Mouse (Mus musculus) layer of hippocampus, postnatal 36 days (tissue): ENCODE results near the gene Sun2. TPM values are rescaled to one million over a fixed set of nuclear protein-coding genes. Genes with fewer than 3 reads are reported as not detected.

Experiments used
- DNase-seq, 2 experiments: peaks; one replicate each; pipeline ENCODE4 v3.0.0; 2022
- total RNA-seq, 2 experiments: library from RNA; stranded (reverse); gene quantifications; 2 replicates each; pipeline ENCODE4 v1.2.3; 2021

The Sun2 gene
- total RNA-seq, 2 experiments from 2014 or later, result 25.3 to 31.9 TPM

GRCm38 (mm10) chr15:79720796-79721195 is 21.5 kb downstream of the Sun2 start:
- DNase-seq, result no peak

GRCm38 (mm10) chr15:79720267-79720666 is 22.1 kb downstream of the Sun2 start:
- no peak for DNase-seq

- DNase-seq, result no peak
These were observed 25.6 kb downstream of the Sun2 start for GRCm38 (mm10) chr15:79716710-79717109.

- no peak for DNase-seq
These were observed 26.7 kb downstream of the Sun2 start for GRCm38 (mm10) chr15:79715646-79716045.

- DNase-seq, result no peak
These were observed 34.0 kb downstream of the Sun2 start for GRCm38 (mm10) chr15:79708229-79708822.

GRCm38 (mm10) chr15:79706603-79707214 is 35.6 kb downstream of the Sun2 start:
- no peak for DNase-seq

GRCm38 (mm10) chr15:79697558-79698187 is 44.7 kb downstream of the Sun2 start:
- no peak for DNase-seq

GRCm38 (mm10) chr15:79697011-79697410 is 45.3 kb downstream of the Sun2 start:
- DNase-seq, result peak in 1 of 2 experiments; percentile 12

DNA sequence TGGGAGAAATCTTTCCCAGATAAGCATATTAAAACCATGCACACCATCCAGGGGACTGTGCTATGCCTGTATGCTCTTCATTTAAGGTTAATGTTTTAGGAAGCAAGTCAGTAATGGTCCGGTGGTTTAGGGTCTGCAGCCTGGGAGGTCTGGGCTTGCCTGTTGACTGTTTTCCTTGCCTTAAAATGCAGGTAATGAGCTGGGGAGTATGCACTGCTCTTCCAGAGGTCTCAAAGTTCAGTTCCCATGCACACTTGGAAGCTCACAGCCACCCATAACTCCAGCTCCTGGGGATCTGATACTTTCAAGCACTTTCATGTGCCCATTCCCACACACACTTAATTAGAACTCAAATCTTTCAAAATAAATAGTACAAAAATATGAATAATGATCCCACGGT is 45.8 kb downstream of the Sun2 start:
- DNase-seq, result no peak

DNA sequence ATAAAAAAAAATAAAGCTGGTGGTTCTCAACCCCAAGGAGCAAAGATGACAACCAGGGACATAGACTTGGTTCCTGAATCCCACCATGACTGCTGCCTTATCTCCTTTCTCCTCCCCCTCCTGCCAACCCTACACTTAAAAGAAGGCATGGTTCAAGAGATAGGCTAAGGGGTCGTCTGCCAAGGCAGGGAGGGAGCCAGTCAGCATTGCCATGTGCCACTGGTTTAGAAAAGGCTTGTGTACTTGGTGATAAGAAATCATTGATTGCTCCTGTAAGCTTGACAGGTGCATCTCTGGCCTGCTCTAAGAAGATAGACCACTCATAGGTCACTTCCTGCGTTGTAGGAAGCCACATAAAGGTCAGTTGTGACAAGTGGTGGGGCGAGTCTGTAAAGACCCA is 46.8 kb downstream of the Sun2 start:
- DNase-seq, result no peak

DNA sequence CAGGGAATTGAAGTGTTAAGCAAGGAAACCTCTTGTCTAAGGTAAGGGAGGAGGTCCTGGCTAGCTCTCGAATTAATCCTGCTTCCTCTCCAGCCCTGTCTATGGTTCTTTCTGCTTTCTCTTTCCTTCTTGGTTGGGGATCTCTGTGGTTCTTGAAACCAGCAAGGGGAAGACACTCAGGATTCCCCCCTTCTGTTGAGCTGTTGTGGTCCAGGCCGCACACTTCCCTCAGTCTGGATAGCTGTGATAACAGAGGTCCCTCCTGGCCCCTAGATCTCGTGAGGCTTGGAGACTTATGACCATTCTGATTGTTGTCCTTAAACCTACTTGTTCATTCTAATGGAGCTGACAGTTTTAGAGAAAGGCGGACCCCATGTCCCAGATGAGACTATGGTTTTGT is 47.8 kb downstream of the Sun2 start:
- DNase-seq, result no peak

- no peak for DNase-seq
These were observed 48.6 kb downstream of the Sun2 start for GRCm38 (mm10) chr15:79693740-79694139.

DNA sequence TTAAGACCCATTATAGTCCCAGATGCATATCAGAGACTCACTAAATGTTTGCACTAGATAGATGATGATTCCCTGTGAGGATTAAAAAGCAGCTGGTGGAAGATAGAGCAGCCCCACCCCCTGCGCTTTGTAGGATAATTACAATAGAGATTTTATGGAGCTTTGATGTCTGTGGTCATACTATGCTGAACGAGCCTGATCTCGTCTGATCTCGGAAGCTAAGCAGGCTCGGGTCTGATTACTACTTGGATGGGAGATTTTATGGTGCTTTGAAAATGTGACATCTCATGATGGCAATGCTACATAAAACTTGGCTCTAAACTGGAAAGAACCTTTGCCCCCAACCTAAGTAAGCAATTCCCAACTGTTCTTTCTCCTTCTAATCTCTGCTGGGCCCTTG is 50.0 kb downstream of the Sun2 start:
- DNase-seq, result no peak

GRCm38 (mm10) chr15:79691023-79691508 is 51.3 kb downstream of the Sun2 start:
- DNase-seq, result peak; percentile 50 to 51

DNA sequence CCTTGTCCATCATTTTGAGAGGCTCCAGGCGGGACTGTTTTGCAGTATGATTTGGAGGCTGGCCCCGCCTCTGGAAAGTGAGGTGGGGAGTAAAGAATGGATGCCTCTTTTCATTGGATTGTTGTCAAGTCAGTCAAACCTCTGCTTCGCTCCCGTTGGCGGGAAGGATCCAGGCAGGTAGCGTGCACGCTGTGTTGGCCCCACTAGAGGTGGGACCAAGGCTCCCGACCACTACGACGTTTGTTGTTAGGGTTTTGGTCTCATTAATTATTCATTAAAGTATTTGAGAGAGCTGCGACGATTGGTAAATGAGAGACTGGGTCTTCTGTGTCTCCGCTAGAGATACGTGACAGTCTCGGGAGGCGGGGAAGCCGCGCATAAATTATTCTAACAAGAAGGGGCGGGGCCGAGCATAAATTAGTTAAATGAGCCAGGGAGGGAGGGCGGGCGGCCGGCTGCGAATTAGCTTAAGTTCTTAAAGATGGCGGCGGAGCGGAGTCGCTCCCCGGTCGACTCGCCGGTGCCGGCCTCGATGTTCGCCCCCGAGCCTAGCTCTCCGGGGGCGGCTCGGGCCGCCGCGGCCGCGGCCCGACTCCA is 51.8 kb downstream of the Sun2 start, which contains the start of gene Gtpbp1:
TSS of gene Gtpbp1 (plus strand) at position 420 of the 597 bp plus-strand sequence.
- DNase-seq, result peak; percentile 96 to 97

- DNase-seq, result no peak
These were observed 52.5 kb downstream of the Sun2 start for GRCm38 (mm10) chr15:79689662-79690425.

GRCm38 (mm10) chr15:79688268-79688956 is 53.9 kb downstream of the Sun2 start:
- DNase-seq, result no peak

DNA sequence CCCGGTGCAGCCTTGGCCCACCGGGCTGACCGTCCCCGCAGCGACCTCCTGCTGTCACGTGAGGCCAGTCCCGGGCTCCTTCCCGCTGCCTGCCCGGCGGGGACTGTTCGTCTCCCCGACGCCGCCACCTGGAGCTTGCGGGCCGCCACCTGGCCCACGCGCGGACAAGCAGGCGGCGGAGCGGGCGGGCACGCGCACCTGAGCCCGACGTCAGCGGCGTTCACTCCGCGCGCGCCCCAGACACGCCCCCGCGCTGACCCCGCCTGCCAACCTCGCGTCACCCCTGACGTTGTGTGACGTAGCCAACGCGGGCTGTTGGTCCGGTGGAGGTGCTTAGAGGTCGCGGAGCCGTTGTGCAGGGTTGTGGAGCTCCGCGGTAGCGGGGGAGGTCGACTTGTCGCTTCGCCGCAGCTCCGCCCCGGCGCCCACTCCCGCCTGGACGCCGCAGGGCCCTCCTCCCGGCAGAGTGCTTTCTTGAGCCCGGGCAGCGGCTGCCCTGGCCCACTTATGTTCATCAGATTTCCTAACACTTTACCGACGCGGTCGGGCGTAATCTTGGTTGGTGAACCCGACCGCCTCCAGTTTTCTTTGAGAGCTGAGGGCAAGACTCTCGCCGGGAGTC is 54.6 kb downstream of the Sun2 start, which contains the start of gene Josd1:
TSS of gene Josd1 (minus strand) at position 274 of the 622 bp plus-strand sequence.
- DNase-seq, result peak; percentile 94

DNA sequence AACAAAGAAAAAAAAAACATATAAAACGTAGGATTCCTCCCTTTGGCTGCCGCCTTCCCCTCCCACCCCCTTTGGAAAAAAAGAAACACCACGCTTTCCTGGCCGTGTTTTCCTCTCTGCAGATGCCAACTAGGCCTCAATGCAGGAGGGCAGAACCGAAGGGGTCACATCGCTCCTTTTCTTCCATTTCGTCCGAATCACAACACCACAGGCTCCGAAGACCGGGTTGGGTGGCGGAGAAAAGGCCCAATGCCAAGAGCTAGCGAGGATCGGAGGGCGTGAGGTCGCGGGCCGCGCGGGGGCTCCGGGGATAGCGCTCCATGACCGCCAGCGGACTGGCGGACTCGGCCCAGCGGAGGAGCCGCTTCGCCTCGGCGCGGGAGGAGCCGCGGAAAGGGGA is 55.2 kb downstream of the Sun2 start:
- peak in 1 of 2 experiments; percentile 46 for DNase-seq

- no peak for DNase-seq
These were observed 56.1 kb downstream of the Sun2 start for GRCm38 (mm10) chr15:79686046-79686869.
